Mouse (Mus musculus): ENCODE data around the gene Ccr6.

DNA sequence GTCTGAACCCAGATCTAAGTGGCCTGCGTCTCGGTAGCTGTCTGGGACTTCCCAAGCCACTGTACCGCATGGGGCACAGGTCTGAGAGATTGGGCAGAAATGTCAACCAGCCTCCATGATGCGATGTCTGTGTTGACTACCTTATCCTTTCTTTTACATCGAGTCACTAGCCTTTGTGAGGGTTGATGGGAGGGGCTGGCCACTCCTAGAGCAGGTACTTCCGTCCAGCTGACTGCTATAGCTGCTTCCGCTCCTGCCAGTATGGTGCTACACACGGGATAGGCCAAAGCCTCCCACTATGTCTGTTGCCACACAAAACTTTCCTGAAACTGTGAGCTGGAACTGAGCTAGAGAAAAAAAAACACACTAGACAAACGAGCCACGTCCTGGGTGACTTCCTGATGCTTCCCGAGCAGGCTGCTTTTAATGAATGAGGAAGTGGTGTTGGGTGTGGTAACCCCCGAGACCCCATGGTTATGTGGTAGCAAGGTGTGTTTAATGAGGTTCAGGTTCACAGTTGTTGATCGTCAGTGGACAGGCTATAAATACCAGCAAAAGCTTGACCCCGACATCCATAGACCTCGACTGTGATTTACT lies 2.1 kb upstream of the Ccr6 start:
- TF ChIP-seq EP300 (IDR thresholded peaks at IDR 0.05) (no peak), CTCF (IDR thresholded peaks at IDR 0.05) (no peak)

Data from lung, postnatal 0 days (tissue).